Mouse (Mus musculus) bone marrow, adult 2 months (tissue): ENCODE data around the gene Lama2. TPM values are rescaled to one million over a fixed set of nuclear protein-coding genes. Genes with fewer than 3 reads are reported as not detected.

Experiments used
- H3K27ac ChIP-seq: fragments of 200-500 bp; 2 replicates; pipeline ENCODE4 v1.5.1; 2012; ENCODE audit warnings: low read depth, mild to moderate bottlenecking, control low read depth, inconsistent platforms, low read length; ENCODE audit not compliant: control insufficient read depth, poor library complexity, insufficient read depth
- H3K4me1 ChIP-seq: fragments of 200-500 bp; 2 replicates; pipeline ENCODE4 v1.6.1; 2011; ENCODE audit warnings: low read length; ENCODE audit not compliant: control insufficient read depth, insufficient read depth
- H3K4me3 ChIP-seq: fragments of 200-500 bp; replicated peaks from 2 replicates; pipeline ENCODE3; 2011; ENCODE audit warnings: mild to moderate bottlenecking, low read depth, low read length, control low read depth; ENCODE audit not compliant: control insufficient read depth
- CTCF ChIP-seq: fragments of 200-500 bp; IDR thresholded peaks from 2 replicates; pipeline ENCODE4 v1.5.1; 2011; ENCODE audit warnings: low read length, control low read depth; ENCODE audit not compliant: control insufficient read depth, insufficient read depth
- POLR2A ChIP-seq: fragments of 200-500 bp; IDR thresholded peaks from 2 replicates; pipeline ENCODE4 v1.6.1; 2011; ENCODE audit warnings: low read depth, mild to moderate bottlenecking, control low read depth, low read length, borderline replicate concordance; ENCODE audit not compliant: control insufficient read depth
- WGBS: fragments of 180-500 bp; shearing (Covaris S2); methylation state at CpG from one replicate; pipeline ENCODE4 v1.1.7; 2018; 5-methylcytosine and 5-hydroxymethylcytosine counted together
- polyA plus RNA-seq: library from polyadenylated mRNA; stranded (reverse); fragments of >200 nt; gene quantifications from 2 replicates; pipeline ENCODE4 v1.2.4, GENCODE M21; 2011; ENCODE audit warnings: low replicate concordance; ENCODE audit not compliant: missing spikeins, insufficient read depth, insufficient read length

Gene Lama2
- polyA plus RNA-seq, 1 experiment: 0.62 TPM

- no peak overlapping the region for H3K27ac ChIP-seq
- H3K4me3 ChIP-seq: no peak overlapping the region
- WGBS: 65% methylated on average over 1 of the region's 1 CpGs
- TF ChIP-seq POLR2A (no peak), CTCF (no peak)
- H3K4me1 ChIP-seq: no peaks in the 10 kb centered on the region
Observed at GRCm38 (mm10) chr10:27468274-27468673, 151.3 kb downstream of the Lama2 start.

GRCm38 (mm10) chr10:27413583-27414465, 205.7 kb downstream of the Lama2 start:
- TF ChIP-seq POLR2A (no peak), CTCF (no peak)
- H3K4me1 ChIP-seq: no peaks in the 10 kb centered on the region
- 55% methylated on average over 5 of the region's 5 CpGs for WGBS
- H3K27ac ChIP-seq: no peak overlapping the region
- no peak overlapping the region for H3K4me3 ChIP-seq

- TF ChIP-seq POLR2A (no peak), CTCF (no peak)
- no peak overlapping the region for H3K4me3 ChIP-seq
- 77% methylated on average over 1 of the region's 1 CpGs for WGBS
Observed at GRCm38 (mm10) chr10:27390753-27391152, 228.8 kb downstream of the Lama2 start.

GRCm38 (mm10) chr10:27387531-27387930, 232.0 kb downstream of the Lama2 start:
- H3K27ac ChIP-seq: no peak overlapping the region
- no peaks in the 10 kb centered on the region for H3K4me1 ChIP-seq
- no peak overlapping the region for H3K4me3 ChIP-seq
- whole genome bisulfite sequencing: 20% methylated on average over 1 of the region's 1 CpGs
- no peak for TF ChIP-seq POLR2A
- no peak for TF ChIP-seq CTCF

More at GRCm38 (mm10) chr10:27390753-27391152, 228.8 kb downstream of the Lama2 start:
- no peak overlapping the region for H3K27ac ChIP-seq
- no peaks in the 10 kb centered on the region for H3K4me1 ChIP-seq

DNA sequence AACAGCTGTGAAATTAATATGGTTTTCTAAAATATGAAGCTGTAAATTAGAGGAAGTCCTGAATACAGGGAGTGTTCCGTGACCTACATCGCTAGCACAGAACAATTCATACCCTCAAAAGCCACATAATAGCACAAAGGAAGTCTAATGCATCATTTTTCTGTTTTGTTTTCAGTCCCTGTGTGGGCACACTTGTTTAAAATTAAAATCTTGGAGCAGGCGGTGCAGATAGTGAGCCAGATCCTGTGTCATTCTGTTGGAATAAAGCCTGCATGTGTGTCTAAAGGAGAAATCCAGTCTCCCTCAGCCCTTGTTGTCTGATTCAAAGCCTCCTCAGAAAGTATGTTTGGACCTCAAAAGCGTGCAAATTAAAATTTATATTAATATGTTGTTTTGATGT, 234.9 kb downstream of the Lama2 start:
- H3K27ac ChIP-seq: no peak overlapping the region
- no peaks in the 10 kb centered on the region for H3K4me1 ChIP-seq
- TF ChIP-seq CTCF: no peak
- TF ChIP-seq POLR2A: no peak
- no peak overlapping the region for H3K4me3 ChIP-seq
- 43% methylated on average over 4 of the region's 4 CpGs for WGBS

GRCm38 (mm10) chr10:27382887-27383609, 236.5 kb downstream of the Lama2 start:
- Histone ChIP-seq H3K4me1 (no peaks in the 10 kb centered on the region), H3K4me3 (no peak overlapping the region), H3K27ac (no peak overlapping the region)
- TF ChIP-seq POLR2A: no peak
- TF ChIP-seq CTCF: no peak
- 60% methylated on average over 2 of the region's 2 CpGs for WGBS

GRCm38 (mm10) chr10:27378286-27378685, 241.3 kb downstream of the Lama2 start:
- WGBS: 14% methylated on average over 1 of the region's 1 CpGs
- TF ChIP-seq CTCF (no peak), POLR2A (no peak)
- no peaks in the 10 kb centered on the region for H3K4me1 ChIP-seq
- no peak overlapping the region for H3K27ac ChIP-seq
- no peak overlapping the region for H3K4me3 ChIP-seq

GRCm38 (mm10) chr10:27344278-27344677, 275.3 kb downstream of the Lama2 start:
- WGBS: 77% methylated on average over 7 of the region's 7 CpGs
- H3K4me1 ChIP-seq: no peaks in the 10 kb centered on the region
- H3K4me3 ChIP-seq: no peak overlapping the region
- no peak overlapping the region for H3K27ac ChIP-seq
- no peak for TF ChIP-seq POLR2A
- TF ChIP-seq CTCF: no peak
